Mouse (Mus musculus) heart, embryonic 13.5 days (tissue): ENCODE results near the gene Hps5. TPM values are rescaled to one million over a fixed set of nuclear protein-coding genes. Genes with fewer than 3 reads are reported as not detected.

Experiments used
- ATAC-seq: fragments of 200-750 bp; cut with Nextera tagmentation; 2 replicates; pipeline ENCODE4 v1.8.0; 2017; ENCODE audit warnings: moderate TSS enrichment; ENCODE audit not compliant: insufficient number of reproducible peaks, low FRiP score, low TSS enrichment; ENCODE audit errors: extremely low read depth
- H3K27ac ChIP-seq: fragments of 300-500 bp; sonication (generic); replicated peaks from 2 replicates; pipeline ENCODE4 v1.5.1; 2015; ENCODE audit warnings: moderate library complexity, mild to moderate bottlenecking, inconsistent platforms
- H3K27me3 ChIP-seq: fragments of 300-500 bp; sonication (generic); replicated peaks from 2 replicates; pipeline ENCODE4 v1.6.1; 2015; ENCODE audit warnings: mild to moderate bottlenecking, inconsistent platforms
- H3K36me3 ChIP-seq: fragments of 300-500 bp; sonication (generic); 2 replicates; pipeline ENCODE4 v1.6.1; 2015; ENCODE audit warnings: mild to moderate bottlenecking, inconsistent platforms
- H3K4me1 ChIP-seq: fragments of 300-500 bp; sonication (generic); 2 replicates; pipeline ENCODE4 v1.6.1; 2015; ENCODE audit warnings: inconsistent platforms
- H3K4me2 ChIP-seq: fragments of 300-500 bp; sonication (generic); 2 replicates; pipeline ENCODE4 v1.6.1; 2015; ENCODE audit warnings: inconsistent platforms, mild to moderate bottlenecking, moderate library complexity
- H3K4me3 ChIP-seq: fragments of 300-500 bp; sonication (generic); 2 replicates; pipeline ENCODE4 v1.5.1; 2015; ENCODE audit warnings: moderate library complexity, mild to moderate bottlenecking, inconsistent platforms
- H3K9ac ChIP-seq: fragments of 300-500 bp; sonication (generic); 2 replicates; pipeline ENCODE4 v1.6.1; 2015; ENCODE audit warnings: inconsistent platforms, mild to moderate bottlenecking, moderate library complexity
- H3K9me3 ChIP-seq: fragments of 300-500 bp; sonication (generic); 2 replicates; pipeline ENCODE4 v1.6.1; 2016; ENCODE audit warnings: inconsistent platforms
- whole genome bisulfite sequencing: fragments of 180-500 bp; shearing (Covaris S2); methylation state at CpG from one replicate; pipeline ENCODE4 v1.1.7; 2015; ENCODE audit warnings: mixed read lengths; 5-methylcytosine and 5-hydroxymethylcytosine counted together
- polyA plus RNA-seq: library from polyadenylated mRNA; unstranded; fragments of >200 nt; fragmentation: Nextera tagmentation; extraction: Ambion mirVana; gene quantifications from 2 replicates; pipeline ENCODE4 v1.2.1, GENCODE M21; 2015

Gene Hps5
- polyA plus RNA-seq, 1 experiment from 2014 or later: 9.7 TPM

DNA sequence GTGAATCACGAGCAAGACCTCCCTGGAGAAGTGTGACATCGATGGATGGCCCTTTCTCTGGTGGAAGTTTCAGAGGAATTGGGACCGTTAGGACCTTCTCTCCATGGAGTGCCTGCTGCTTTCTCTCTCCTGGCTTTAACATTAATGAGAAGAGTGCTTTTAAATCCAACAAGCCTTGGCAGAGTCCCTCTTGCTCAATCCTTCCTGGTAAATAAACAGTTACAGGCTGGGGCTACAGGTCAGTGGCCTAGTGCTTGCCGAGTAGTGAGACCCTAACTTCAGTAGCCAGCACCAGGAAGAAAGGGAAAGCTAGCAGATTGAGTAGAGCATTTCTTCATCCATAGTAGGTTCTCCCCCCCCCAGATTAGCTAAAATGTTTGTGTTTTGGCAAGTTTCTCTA, 63.4 kb downstream of the Hps5 start, which contains the start of gene Saa4:
Gene Saa4, minus strand, starts transcription at position 146 of the 400 bp plus-strand sequence.
- Histone ChIP-seq H3K4me3 (no peak within 1 kb of the TSS), H3K4me1 (no peaks in the 10 kb centered on the region), H3K27ac (no peak within 1 kb of the TSS), H3K9me3 (no peaks in the 10 kb centered on the region), H3K27me3 (no peaks in the 10 kb centered on the region), H3K4me2 (no peak within 1 kb of the TSS), H3K9ac (no peak within 1 kb of the TSS), H3K36me3 (no peaks in the 10 kb centered on the region)
- no peak for ATAC-seq
- WGBS: 70% methylated on average over 4 of the region's 4 CpGs

DNA sequence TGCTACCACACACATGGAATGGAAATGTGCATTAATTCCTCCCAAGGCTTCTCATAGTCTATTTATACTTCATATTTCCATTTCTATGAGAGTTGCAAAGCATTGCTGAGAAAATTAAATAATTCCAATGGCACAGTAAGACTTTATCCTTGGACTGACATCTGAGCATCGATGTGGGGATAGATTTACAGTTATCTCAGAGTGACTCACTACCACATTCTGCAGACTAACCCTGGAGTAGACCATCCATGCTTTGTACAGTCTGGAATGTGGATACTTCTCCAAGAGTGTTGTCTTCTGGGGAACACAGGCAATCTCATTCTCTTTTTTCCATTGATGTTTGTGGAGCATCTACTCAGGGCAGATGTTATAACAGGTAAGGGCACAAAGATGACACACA, 68.3 kb downstream of the Hps5 start:
- WGBS: 63% methylated on average over 1 of the region's 1 CpGs
- Histone ChIP-seq H3K9me3 (no peaks in the 10 kb centered on the region), H3K4me2 (no peak overlapping the region), H3K36me3 (no peaks in the 10 kb centered on the region), H3K4me1 (no peaks in the 10 kb centered on the region), H3K4me3 (no peak overlapping the region), H3K9ac (no peak overlapping the region), H3K27ac (no peak overlapping the region), H3K27me3 (no peaks in the 10 kb centered on the region)
- no peak for ATAC-seq

DNA sequence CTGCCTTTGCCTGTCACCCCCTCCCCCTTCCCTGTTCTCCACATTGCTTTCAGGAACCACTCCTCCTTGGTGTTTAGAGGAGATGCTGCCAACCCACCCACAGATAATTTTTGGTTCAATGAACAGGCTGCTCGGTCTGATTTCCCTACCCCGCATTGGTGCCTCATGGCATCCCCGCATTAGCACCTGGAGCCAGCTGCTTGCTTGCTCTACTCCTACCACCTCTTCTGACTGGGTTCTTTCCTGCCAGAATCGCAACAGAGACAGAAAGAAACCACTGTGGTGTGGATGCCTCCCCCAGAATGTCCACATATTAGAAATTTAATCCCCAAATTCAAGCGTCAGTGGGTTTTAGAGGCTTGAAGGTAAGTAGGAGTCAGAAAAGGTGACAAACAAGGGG, 71.5 kb downstream of the Hps5 start:
- Histone ChIP-seq H3K4me3 (no peak overlapping the region), H3K9me3 (no peaks in the 10 kb centered on the region), H3K27ac (no peak overlapping the region), H3K36me3 (no peaks in the 10 kb centered on the region), H3K9ac (no peak overlapping the region), H3K4me2 (no peak overlapping the region), H3K4me1 (no peaks in the 10 kb centered on the region), H3K27me3 (peaks cover 12% of the 10 kb centered on the region)
- no peak for ATAC-seq
- WGBS: 63% methylated on average over 5 of the region's 5 CpGs

DNA sequence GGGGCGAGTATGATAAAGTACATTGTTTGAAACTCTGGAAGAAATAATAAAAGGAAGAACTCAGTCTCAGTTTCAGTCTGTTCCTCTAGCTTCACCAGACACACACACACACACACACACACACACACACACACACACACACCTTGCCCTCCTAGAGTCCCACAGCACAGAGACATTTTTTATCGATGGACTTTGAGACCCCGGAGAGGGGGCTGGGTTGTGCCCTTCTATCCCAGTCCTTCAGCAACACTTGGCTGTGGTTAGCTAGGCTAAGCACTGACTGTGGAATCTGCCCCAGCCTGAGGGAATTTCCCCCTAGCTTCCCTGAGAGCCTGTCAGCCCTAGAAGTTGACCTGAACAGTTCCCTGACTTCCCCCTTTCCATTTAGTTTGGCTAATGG, 72.0 kb downstream of the Hps5 start:
- no peaks in the 10 kb centered on the region for H3K9me3 ChIP-seq
- H3K27me3 ChIP-seq: peaks cover 12% of the 10 kb centered on the region

DNA sequence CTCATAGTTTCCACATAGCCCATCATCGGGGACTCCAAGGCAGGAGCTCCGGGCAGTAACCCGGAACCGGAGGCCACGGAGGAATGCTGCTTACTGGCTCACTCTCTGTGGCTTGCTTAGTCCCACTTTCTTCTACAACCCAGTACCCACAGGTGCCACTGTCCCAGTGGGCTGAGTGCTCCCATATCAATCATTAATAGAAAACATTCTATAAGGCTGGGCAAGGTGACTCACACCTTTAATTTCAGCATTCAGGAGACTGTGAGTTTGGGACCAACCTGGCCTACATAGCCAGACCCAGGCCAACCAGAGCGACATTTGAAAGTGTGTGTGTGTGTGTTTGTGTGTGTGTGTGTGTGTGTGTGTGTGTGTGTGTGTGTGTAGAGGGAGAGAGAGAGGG, 72.5 kb downstream of the Hps5 start:
- H3K4me3 ChIP-seq: no peak overlapping the region
- WGBS: 88% methylated on average over 6 of the region's 6 CpGs
- H3K27me3 ChIP-seq: peaks cover 15% of the 10 kb centered on the region
- H3K4me1 ChIP-seq: no peaks in the 10 kb centered on the region
- no peak overlapping the region for H3K4me2 ChIP-seq
- H3K27ac ChIP-seq: no peak overlapping the region
- no peak for ATAC-seq
- no peaks in the 10 kb centered on the region for H3K9me3 ChIP-seq
- H3K9ac ChIP-seq: no peak overlapping the region
- no peaks in the 10 kb centered on the region for H3K36me3 ChIP-seq

More for the DNA sequence above, 72.0 kb downstream of the Hps5 start:
- H3K4me2 ChIP-seq: no peak overlapping the region
- 69% methylated on average over 3 of the region's 3 CpGs for WGBS
- H3K4me1 ChIP-seq: no peaks in the 10 kb centered on the region
- H3K27ac ChIP-seq: no peak overlapping the region
- H3K36me3 ChIP-seq: no peaks in the 10 kb centered on the region
- no peak overlapping the region for H3K9ac ChIP-seq
- ATAC-seq: no peak
- H3K4me3 ChIP-seq: no peak overlapping the region

DNA sequence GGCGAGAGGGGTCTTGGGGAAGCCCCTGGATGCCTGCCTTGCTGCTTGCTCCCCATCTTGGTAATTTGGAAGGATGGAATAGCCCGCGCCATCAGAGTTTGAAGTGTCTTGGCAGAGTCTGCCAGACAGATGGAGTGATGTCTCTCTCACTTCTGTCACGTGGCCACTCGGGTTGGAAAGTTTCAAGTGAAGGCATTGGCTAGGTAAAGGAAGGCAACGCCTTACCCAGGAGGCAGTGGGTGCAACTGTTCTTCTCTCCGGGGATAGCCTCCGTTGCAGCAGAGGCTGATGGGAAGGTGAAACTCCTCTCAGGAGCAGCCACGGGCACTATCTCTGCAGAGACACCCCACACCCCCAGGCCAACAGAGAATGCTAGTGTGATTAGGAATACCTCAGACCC, 75.4 kb downstream of the Hps5 start:
- H3K4me2 ChIP-seq: no peak overlapping the region
- H3K9me3 ChIP-seq: no peaks in the 10 kb centered on the region
- no peak overlapping the region for H3K4me3 ChIP-seq
- H3K36me3 ChIP-seq: no peaks in the 10 kb centered on the region
- H3K4me1 ChIP-seq: no peaks in the 10 kb centered on the region
- peaks cover 20% of the 10 kb centered on the region for H3K27me3 ChIP-seq
- WGBS: 69% methylated on average over 9 of the region's 9 CpGs
- ATAC-seq: no peak
- H3K27ac ChIP-seq: no peak overlapping the region
- H3K9ac ChIP-seq: no peak overlapping the region

DNA sequence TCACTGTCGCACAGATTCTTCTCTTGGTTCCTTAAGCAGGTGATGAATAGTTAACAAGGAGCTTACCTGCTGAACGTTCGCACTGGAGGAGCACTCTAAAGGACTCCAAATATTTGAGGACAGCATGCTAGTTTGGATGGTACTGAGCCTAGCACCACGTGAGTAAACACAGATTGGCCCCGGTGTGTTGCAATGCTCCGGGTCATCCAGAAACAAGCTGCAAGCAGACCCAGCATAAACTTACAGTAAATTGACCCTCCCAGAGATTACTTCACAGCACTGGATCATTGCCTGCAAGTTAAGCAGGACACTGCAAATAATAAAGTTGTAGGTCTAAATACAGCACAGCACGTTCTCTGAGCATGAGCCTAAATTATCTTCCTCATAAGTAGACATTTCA, 76.3 kb downstream of the Hps5 start:
- Histone ChIP-seq H3K4me3 (no peak overlapping the region), H3K27ac (no peak overlapping the region), H3K9ac (no peak overlapping the region), H3K9me3 (no peaks in the 10 kb centered on the region), H3K36me3 (no peaks in the 10 kb centered on the region), H3K27me3 (peaks cover 20% of the 10 kb centered on the region), H3K4me1 (no peaks in the 10 kb centered on the region), H3K4me2 (no peak overlapping the region)
- 71% methylated on average over 7 of the region's 7 CpGs for WGBS
- ATAC-seq: no peak

DNA sequence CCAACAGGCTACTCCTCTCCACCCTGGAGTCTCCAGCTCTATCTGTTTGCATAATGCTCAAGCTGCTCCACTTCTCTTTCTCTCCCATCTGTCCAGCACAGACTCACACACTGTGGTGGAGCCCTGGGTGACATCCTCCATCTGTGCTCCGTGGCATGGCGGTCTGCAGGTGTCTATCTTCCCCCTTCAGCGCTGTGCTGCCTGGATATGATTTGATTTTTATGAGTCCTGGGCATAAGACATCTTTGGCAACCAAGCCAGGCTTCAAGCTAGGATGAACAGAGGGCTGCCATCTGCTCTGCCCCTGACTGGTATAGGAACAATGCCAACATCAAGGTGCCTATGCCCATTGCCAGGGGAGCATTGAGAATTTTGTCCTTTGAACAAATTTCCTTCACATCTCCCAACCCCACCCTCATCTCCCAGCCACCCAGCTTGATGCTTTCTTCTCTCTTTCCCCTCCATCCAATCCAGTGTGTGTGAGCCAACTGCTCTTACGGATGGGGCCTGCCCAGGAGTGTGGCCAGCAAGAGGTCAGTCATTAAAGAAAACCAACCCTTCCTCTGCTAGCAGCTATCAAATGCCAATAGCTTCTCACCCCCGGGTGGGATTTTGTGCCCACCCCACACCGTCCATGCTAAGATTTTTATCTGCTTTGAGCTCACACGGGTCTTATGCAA, 77.1 kb downstream of the Hps5 start:
- Histone ChIP-seq H3K4me3 (no peak overlapping the region), H3K4me2 (no peak overlapping the region), H3K9ac (no peak overlapping the region), H3K4me1 (no peaks in the 10 kb centered on the region), H3K9me3 (no peaks in the 10 kb centered on the region), H3K27me3 (peaks cover 21% of the 10 kb centered on the region), H3K27ac (no peak overlapping the region), H3K36me3 (no peaks in the 10 kb centered on the region)
- WGBS: 74% methylated on average over 7 of the region's 7 CpGs
- ATAC-seq: no peak

DNA sequence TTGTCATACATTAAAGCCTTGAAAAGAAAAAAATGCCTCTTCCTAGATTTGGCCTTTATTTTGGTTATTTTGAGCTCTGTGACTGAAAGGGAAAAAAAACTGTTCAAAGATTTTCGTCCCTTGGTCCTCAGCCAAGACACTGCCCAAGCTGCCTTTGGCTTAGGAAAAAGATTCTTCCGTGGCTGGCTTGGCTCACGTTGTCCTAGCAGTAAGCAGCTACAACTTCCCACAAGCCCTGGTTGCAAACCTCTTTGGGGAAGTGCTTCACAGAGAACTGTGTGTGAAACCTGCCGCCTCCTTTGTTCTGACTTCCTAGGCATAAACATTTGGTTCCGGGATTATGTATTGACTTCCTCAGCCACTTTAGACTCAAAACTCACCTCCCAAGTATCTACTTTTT, 79.0 kb downstream of the Hps5 start:
- WGBS: 46% methylated on average over 5 of the region's 5 CpGs
- Histone ChIP-seq H3K36me3 (no peaks in the 10 kb centered on the region), H3K4me2 (no peak overlapping the region), H3K9ac (no peak overlapping the region), H3K27ac (no peak overlapping the region), H3K4me1 (no peaks in the 10 kb centered on the region), H3K4me3 (no peak overlapping the region), H3K27me3 (peaks cover 26% of the 10 kb centered on the region), H3K9me3 (no peaks in the 10 kb centered on the region)
- ATAC-seq: no peak

DNA sequence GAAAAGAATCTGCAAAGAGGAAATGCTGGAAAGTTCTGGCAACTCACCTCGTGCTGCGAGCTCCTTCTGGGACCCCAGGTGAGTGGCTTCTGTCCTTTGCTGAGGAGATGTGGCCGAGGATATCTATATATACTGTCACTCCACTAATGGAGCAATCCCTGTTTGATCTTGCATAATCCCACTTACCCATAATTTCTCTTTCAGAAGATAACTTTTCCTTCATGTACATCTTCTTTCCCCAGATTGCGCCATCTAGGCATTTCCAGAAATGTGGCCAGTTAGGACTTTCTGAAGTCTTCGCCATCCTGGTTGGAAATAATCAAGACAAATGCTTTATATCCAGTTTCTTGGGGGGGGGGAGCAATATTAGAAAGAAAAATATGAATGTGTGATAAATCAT, 80.3 kb downstream of the Hps5 start, which contains the start of gene Saa3:
Gene Saa3, minus strand, starts transcription at position 101 of the 400 bp plus-strand sequence.
- Histone ChIP-seq H3K4me1 (no peaks in the 10 kb centered on the region), H3K9me3 (no peaks in the 10 kb centered on the region), H3K9ac (no peak within 1 kb of the TSS), H3K4me2 (no peak within 1 kb of the TSS), H3K27me3 (peaks cover 18% of the 10 kb centered on the region), H3K4me3 (no peak within 1 kb of the TSS), H3K36me3 (no peaks in the 10 kb centered on the region), H3K27ac (no peak within 1 kb of the TSS)
- no peak for ATAC-seq
- WGBS: 74% methylated on average over 5 of the region's 5 CpGs

DNA sequence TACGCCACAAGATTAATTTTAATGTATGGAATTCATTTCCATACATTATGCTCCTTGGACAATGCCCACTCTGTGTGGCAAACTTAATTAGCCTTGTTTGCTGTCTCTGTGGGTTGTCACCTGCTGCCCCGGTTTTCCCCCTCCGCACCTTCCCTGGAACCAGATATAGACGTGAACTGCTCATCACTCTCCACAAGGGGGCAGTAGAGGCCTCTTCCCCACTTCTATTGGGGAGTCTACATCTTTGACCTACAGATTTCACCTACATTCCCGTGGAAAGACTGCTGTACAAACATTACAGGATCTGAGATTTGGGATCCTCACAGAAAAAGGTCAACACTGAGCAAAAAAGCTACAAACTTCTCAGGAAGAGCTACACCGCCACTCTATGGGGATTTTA, 81.3 kb downstream of the Hps5 start:
- 27% methylated on average over 6 of the region's 6 CpGs for WGBS
- Histone ChIP-seq H3K4me3 (no peak overlapping the region), H3K27me3 (peaks cover 15% of the 10 kb centered on the region; the same call in 1 of the 2 replicates), H3K4me1 (peaks cover 3% of the 10 kb centered on the region), H3K9ac (no peak overlapping the region), H3K9me3 (no peaks in the 10 kb centered on the region), H3K27ac (no peak overlapping the region), H3K4me2 (no peak overlapping the region), H3K36me3 (no peaks in the 10 kb centered on the region)
- no peak for ATAC-seq

DNA sequence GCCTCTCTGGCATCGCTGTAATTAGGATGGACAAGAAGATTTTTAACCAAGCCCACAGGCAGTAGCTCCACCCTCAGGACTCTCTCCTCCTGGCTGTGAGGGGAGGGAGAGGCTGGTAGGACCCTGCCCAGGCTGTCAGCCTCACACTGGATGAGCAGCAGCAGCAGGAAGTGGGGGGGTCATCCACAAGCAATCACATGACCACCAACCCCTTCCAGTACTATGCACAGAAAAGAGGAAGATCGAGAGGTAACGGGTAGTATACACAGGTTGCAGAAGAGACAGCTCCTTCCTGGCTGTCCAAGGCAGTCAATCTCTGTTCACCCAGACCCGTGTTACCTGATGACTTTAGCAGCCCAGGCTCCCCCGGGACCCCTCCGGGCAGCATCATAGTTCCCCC, 83.6 kb downstream of the Hps5 start:
- Histone ChIP-seq H3K4me2 (no peak overlapping the region), H3K27ac (no peak overlapping the region), H3K27me3 (peaks cover 6% of the 10 kb centered on the region; the same call in 1 of the 2 replicates), H3K4me3 (no peak overlapping the region), H3K36me3 (peaks cover 11% of the 10 kb centered on the region), H3K9me3 (no peaks in the 10 kb centered on the region), H3K4me1 (peaks cover 10% of the 10 kb centered on the region), H3K9ac (no peak overlapping the region)
- 64% methylated on average over 6 of the region's 6 CpGs for WGBS
- no peak for ATAC-seq
